Mouse (Mus musculus): ENCODE measurements around the gene Lum.

The Lum gene

DNA sequence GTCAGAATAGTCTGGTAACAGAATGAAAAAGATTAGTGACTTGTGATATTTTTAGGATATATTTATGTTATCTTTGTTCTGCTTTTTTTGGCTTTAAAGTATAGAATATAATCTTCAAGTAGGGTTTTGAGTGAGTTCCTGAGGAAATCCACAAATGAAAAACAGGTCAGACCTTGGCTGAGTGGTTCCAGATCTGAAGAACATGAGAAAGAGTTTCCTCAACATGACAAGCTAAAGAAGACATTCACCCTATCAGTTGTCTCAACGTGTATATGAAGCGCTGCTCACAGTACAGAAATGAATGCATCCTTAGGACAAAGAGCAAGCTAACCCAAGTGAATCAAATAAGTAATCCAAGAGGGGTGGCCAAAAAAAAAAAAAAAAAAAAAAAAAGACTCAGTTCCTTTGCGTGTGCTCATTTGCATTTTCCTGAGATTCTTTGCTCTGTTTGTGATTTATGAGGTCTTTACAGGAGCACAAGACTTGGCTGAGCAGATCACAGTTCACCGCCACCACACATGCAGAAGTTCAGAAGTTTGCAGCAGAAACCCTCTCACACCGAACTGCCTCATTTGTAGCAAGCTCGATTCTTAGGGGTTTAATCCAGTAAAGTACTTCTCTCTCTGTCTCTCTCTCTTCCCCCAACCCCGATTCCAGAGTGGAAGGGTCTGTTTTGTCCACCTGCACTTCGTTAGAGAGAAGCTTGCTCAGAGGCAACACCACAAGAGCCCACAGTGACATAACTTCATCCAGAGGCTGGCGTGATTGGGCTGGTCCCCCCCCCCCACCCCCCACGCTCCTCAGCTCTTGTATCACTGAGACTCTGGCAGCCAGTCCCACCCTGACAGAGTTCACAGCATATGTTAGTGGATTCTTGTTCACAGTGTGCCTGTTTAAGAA lies at the start of gene Lum:
Lum (plus strand) TSS at position 172 of the 900 bp plus-strand sequence.
- in situ Hi-C loops (cut with MboI; ENCODE audit: unreplicated experiment in 2 of 2): no loop called here

DNA sequence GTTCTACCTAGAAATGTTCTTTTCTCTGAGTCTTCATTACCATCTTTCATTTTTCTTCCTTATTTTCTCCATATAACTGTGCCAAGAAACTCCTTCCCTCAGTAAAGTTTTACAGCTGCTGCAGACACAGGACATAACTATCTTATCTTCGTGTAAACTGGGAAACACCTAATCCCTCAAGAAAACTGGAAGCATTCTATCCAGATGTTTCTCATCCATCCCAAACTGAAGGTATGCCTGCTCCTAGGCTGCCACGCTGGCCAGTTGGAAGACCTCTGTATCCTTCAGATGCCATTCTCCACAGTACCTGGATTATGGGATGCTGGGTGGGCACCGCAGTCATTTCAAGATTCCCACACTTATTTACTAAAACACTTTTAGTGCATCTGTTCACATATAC lies 41.6 kb upstream of the Lum start:
- in situ Hi-C loops (cut with MboI; ENCODE audit: unreplicated experiment in 2 of 2): no loop called here

- in situ Hi-C loops (cut with MboI; ENCODE audit: unreplicated experiment in 2 of 2): no loop called here
These were observed 29.2 kb upstream of the Lum start for GRCm38 (mm10) chr10:97535697-97536096.

GRCm38 (mm10) chr10:97536921-97537320 lies 28.0 kb upstream of the Lum start:
- in situ Hi-C loops (cut with MboI; ENCODE audit: unreplicated experiment in 2 of 2): no loop called here

- in situ Hi-C loops (cut with MboI; ENCODE audit: unreplicated experiment in 2 of 2): no loop called here
These were observed 26.7 kb upstream of the Lum start for GRCm38 (mm10) chr10:97538202-97538601.

GRCm38 (mm10) chr10:97547740-97548139 lies 17.2 kb upstream of the Lum start:
- in situ Hi-C loops (cut with MboI; ENCODE audit: unreplicated experiment in 2 of 2): no loop called here

GRCm38 (mm10) chr10:97567489-97568135 lies 2.7 kb downstream of the Lum start:
- in situ Hi-C loops (cut with MboI; ENCODE audit: unreplicated experiment in 2 of 2): no loop called here

DNA sequence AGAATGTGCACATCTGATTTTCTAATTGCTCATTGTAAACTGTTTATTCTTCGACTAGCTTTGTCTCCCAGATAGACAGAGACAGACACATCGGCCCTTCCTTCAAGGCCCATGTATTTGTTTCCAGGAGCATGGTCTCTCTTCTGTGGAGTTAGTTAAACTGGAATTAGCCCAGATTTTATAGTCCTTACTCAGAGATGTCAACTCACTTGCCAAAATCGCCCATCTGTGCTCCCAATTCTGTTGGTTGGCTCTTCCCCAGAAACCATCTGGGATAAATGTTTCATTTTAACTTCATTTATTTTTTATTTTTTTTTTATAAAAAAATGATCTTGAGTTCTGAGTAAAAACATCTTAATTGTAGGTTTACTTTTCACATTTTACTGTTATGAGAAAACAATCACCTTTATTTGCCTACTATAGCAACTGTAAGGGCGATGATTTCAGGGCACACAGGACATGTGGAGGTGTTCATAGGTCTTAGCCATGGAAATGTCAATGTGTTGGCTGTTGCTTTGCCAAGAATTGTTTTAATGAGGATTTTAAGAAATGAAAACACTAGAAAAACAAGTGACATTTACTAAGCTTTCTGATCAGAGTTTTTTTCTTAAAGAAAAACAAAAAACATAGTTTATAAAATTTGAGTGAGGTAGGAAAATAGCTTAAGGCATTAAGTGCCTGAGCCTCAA lies 17.8 kb downstream of the Lum start:
- in situ Hi-C loops (cut with MboI; ENCODE audit: unreplicated experiment in 2 of 2): no loop called here

- in situ Hi-C loops (cut with MboI; ENCODE audit: unreplicated experiment in 2 of 2): no loop called here
These were observed 19.2 kb downstream of the Lum start for GRCm38 (mm10) chr10:97584176-97584575.

- in situ Hi-C loops (cut with MboI; ENCODE audit: unreplicated experiment in 2 of 2): no loop called here
These were observed 22.2 kb downstream of the Lum start for GRCm38 (mm10) chr10:97587159-97587558.

GRCm38 (mm10) chr10:97589574-97589973 lies 24.6 kb downstream of the Lum start:
- in situ Hi-C loops (cut with MboI; ENCODE audit: unreplicated experiment in 2 of 2): no loop called here

DNA sequence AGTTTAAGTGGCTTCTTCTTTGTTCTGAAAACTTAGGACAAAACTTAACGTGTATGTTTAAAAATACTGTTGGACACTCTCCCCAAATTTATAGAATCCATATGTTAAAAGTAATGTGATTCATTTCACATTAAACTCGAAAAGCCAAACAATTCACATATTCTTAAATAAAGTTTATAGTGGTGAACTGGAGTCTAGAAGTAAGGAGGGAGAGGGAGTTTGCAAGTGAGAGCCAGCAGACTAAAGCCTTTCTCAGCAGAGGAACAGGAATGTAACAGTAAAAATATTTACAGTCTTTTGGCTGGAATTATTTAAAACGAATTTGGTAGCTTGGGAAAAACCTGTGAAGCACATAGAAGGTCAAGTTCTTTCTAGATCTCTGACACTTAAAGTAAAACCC lies 26.1 kb downstream of the Lum start:
- in situ Hi-C loops (cut with MboI; ENCODE audit: unreplicated experiment in 2 of 2): no loop called here

- in situ Hi-C loops (cut with MboI; ENCODE audit: unreplicated experiment in 2 of 2): no loop called here
These were observed 26.8 kb downstream of the Lum start for GRCm38 (mm10) chr10:97591685-97592084.

DNA sequence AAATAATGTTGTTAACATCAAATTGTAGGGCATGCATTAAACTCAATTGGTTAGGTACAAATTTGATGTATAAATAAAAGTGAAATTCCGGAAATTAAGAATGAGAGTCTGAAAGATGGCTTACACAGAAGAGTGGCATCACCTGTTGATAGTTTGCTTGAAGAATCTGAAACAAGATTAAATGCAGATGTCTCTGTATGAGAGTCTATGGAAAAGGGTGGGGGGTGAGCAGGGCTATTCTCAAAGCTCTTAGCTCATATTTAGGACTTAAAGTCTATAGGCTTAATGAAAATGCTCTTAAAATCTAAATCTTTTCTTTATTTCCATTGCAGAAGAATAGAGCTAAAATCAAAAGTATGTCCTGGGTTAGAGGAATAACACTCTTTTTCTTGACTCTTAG lies 30.8 kb downstream of the Lum start:
- in situ Hi-C loops (cut with MboI; ENCODE audit: unreplicated experiment in 2 of 2): no loop called here

DNA sequence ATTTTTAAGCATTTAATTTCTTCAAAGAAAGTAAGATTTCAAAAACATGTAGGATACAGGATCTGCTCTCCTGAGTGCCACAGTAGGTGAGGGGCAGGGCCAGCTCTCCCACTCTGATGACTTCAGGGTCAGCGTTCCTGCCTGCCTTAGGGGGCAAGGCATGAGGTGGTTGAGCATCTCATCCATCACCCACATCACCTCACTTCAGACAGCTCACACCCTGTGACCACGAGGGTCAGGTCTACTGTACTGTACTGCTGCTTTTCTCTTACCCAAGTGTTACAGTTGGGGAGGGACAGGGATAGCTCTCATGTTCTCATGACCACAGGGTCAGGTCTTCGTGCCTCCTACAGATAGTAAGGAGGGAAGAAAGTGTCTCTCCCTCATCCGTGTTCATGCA lies 36.8 kb downstream of the Lum start:
- in situ Hi-C loops (cut with MboI; ENCODE audit: unreplicated experiment in 2 of 2): no loop called here

GRCm38 (mm10) chr10:97603256-97603655 lies 38.3 kb downstream of the Lum start:
- in situ Hi-C loops (cut with MboI; ENCODE audit: unreplicated experiment in 2 of 2): no loop called here

- in situ Hi-C loops (cut with MboI; ENCODE audit: unreplicated experiment in 2 of 2): no loop called here
These were observed 41.7 kb downstream of the Lum start, which contains the start of gene Kera for GRCm38 (mm10) chr10:97606579-97606978. TSS of gene Kera (plus strand) at chr10:97606879.
